Mouse (Mus musculus): ENCODE data around the gene Ccr3. TPM values are rescaled to one million over a fixed set of nuclear protein-coding genes. Genes with fewer than 3 reads are reported as not detected.

Gene Ccr3
- total RNA-seq (2012; rRNA removed): not detected in 2 replicates
- not detected for polyA plus RNA-seq (2012; ENCODE audit: insufficient read depth in 1 of 2, insufficient read length in 2 of 2, low read depth in 1 of 2, low replicate concordance in 2 of 2, missing spikeins in 1 of 2)

GRCm38 (mm10) chr9:124021672-124022071, at the start of gene Ccr3:
Gene Ccr3, plus strand, starts transcription at chr9:124021972.
- Histone ChIP-seq H3K27me3 (ENCODE audit: control insufficient read depth in 1 of 2, insufficient read depth in 2 of 2, low read length in 2 of 2) (no peaks in the 10 kb centered on the region; a peak in 2 of 4 replicates), H3K79me2 (ENCODE audit: control insufficient read depth, insufficient read depth, low read length, poor library complexity) (no peaks in the 10 kb centered on the region), H3K4me3 (ENCODE audit: control insufficient read depth in 1 of 2, insufficient read depth in 1 of 2, low read depth in 2 of 2, low read length in 2 of 2) (no peak within 1 kb of the TSS), H3K36me3 (ENCODE audit: control insufficient read depth in 1 of 2, insufficient read depth in 2 of 2, low read length in 2 of 2) (peaks cover 0 to 33% of the 10 kb centered on the region in 2 experiments; a peak in 2 of 4 replicates), H3K9ac (ENCODE audit: control insufficient read depth, low read depth, low read length, poor library complexity, severe bottlenecking) (no peak within 1 kb of the TSS), H3K27ac (ENCODE audit: control insufficient read depth, low read depth, low read length) (no peak within 1 kb of the TSS), H3K9me3 (replicated peaks; ENCODE audit: insufficient read depth, low read length) (no peaks in the 10 kb centered on the region), H3K4me1 (ENCODE audit: control insufficient read depth in 1 of 2, insufficient read depth in 2 of 2, low read length in 2 of 2) (peaks cover 14 to 21% of the 10 kb centered on the region in 2 experiments)
- peak; percentile 35 for DNase-seq (ENCODE audit: low read depth, low spot score)
- TF ChIP-seq JUND (IDR thresholded peaks at IDR 0.05; ENCODE audit: low read depth, low read length): no peak
- TF ChIP-seq TCF12 (IDR thresholded peaks at IDR 0.05; ENCODE audit: low read depth, low read length): peak; percentile 35; the same call in 1 of the 2 replicates
- no peak for TF ChIP-seq CHD2 (IDR thresholded peaks at IDR 0.05; ENCODE audit: low read length)
- TF ChIP-seq HCFC1 (IDR thresholded peaks at IDR 0.05; ENCODE audit: low read depth, low read length): no peak
- TF ChIP-seq GATA1 (IDR thresholded peaks at IDR 0.05; ENCODE audit: low read depth, low read length): peak; percentile 49; the same call in 1 of the 2 replicates
- TF ChIP-seq UBTF (IDR thresholded peaks at IDR 0.05; ENCODE audit: borderline replicate concordance, insufficient read depth, low read depth, low read length): no peak
- no peak for TF ChIP-seq BHLHE40 (IDR thresholded peaks at IDR 0.05; ENCODE audit: borderline replicate concordance, low read depth, low read length)
- peak; percentile 38; the same call in 1 of the 2 replicates for TF ChIP-seq ETS1 (IDR thresholded peaks at IDR 0.05; ENCODE audit: low read depth, low read length)
- TF ChIP-seq POLR2AphosphoS5 (IDR thresholded peaks at IDR 0.05; ENCODE audit: borderline replicate concordance, low read depth, low read length): no peak
- TF ChIP-seq ZKSCAN1 (IDR thresholded peaks at IDR 0.05; ENCODE audit: low read depth, low read length): no peak
- no peak for TF ChIP-seq SMC3 (IDR thresholded peaks at IDR 0.05; ENCODE audit: low read depth, low read length)
- no peak for TF ChIP-seq ZMIZ1 (IDR thresholded peaks at IDR 0.05; ENCODE audit: low read depth, low read length)
- peak in 1 of 2 experiments; percentile 59; a peak in 3 of 4 replicates for TF ChIP-seq EP300 (IDR thresholded peaks at IDR 0.05; ENCODE audit: low read depth in 1 of 2, low read length in 2 of 2)
- no peak for TF ChIP-seq RAD21 (IDR thresholded peaks at IDR 0.05; ENCODE audit: low read depth, low read length)
- TF ChIP-seq TBP (IDR thresholded peaks at IDR 0.05; ENCODE audit: low read depth, low read length): no peak
- TF ChIP-seq KAT2A (conservative IDR thresholded peaks at IDR 0.05; ENCODE audit: low read depth, low read length): no peak
- TF ChIP-seq ZNF384 (IDR thresholded peaks at IDR 0.05; ENCODE audit: low read depth, low read length): peak; percentile 46; the same call in 1 of the 2 replicates

- H3K36me3 ChIP-seq (ENCODE audit: control insufficient read depth in 1 of 2, insufficient read depth in 2 of 2, low read length in 2 of 2): no peaks in the 10 kb centered on the region
- DNase-seq (ENCODE audit: low read depth, low spot score): no peak
Observed at GRCm38 (mm10) chr9:123975630-123976029, 46.1 kb upstream of the Ccr3 start.

More at GRCm38 (mm10) chr9:123975630-123976029, 46.1 kb upstream of the Ccr3 start:
- H3K9ac ChIP-seq (ENCODE audit: control insufficient read depth, low read depth, low read length, poor library complexity, severe bottlenecking): no peak overlapping the region
- no peaks in the 10 kb centered on the region for H3K79me2 ChIP-seq (ENCODE audit: control insufficient read depth, insufficient read depth, low read length, poor library complexity)
- H3K27me3 ChIP-seq (ENCODE audit: control insufficient read depth in 1 of 2, insufficient read depth in 2 of 2, low read length in 2 of 2): no peaks in the 10 kb centered on the region; a peak in 2 of 4 replicates
- no peaks in the 10 kb centered on the region for H3K9me3 ChIP-seq (replicated peaks; ENCODE audit: insufficient read depth, low read length)
- no peaks in the 10 kb centered on the region for H3K4me1 ChIP-seq (ENCODE audit: control insufficient read depth in 1 of 2, insufficient read depth in 2 of 2, low read length in 2 of 2)
- no peak overlapping the region for H3K4me3 ChIP-seq (ENCODE audit: control insufficient read depth in 1 of 2, insufficient read depth in 1 of 2, low read depth in 2 of 2, low read length in 2 of 2)
- H3K27ac ChIP-seq (ENCODE audit: control insufficient read depth, low read depth, low read length): no peak overlapping the region
- no peak for TF ChIP-seq CHD1 (IDR thresholded peaks at IDR 0.05; ENCODE audit: low read depth, low read length)
- no peak for TF ChIP-seq TCF12 (IDR thresholded peaks at IDR 0.05; ENCODE audit: low read depth, low read length)
- no peak for TF ChIP-seq CHD2 (IDR thresholded peaks at IDR 0.05; ENCODE audit: low read length)
- TF ChIP-seq POLR2A (IDR thresholded peaks at IDR 0.05; ENCODE audit: control insufficient read depth in 1 of 2, insufficient read depth in 1 of 2, low read depth in 1 of 2, low read length in 2 of 2, poor library complexity in 1 of 2): no peak
- TF ChIP-seq TBP (IDR thresholded peaks at IDR 0.05; ENCODE audit: low read depth, low read length): no peak
- TF ChIP-seq GABPA (IDR thresholded peaks at IDR 0.05; ENCODE audit: low read depth, low read length): no peak
- TF ChIP-seq MEF2A (IDR thresholded peaks at IDR 0.05; ENCODE audit: extremely low read depth, insufficient replicate concordance, low read depth, low read length, poor library complexity, severe bottlenecking): no peak
- TF ChIP-seq ELF1 (IDR thresholded peaks at IDR 0.05; ENCODE audit: low read depth, low read length): no peak
